Mouse (Mus musculus) erythroblast, adult 5-6 weeks (primary cell): ENCODE results near the gene Nrn1. TPM values are rescaled to one million over a fixed set of nuclear protein-coding genes. Genes with fewer than 3 reads are reported as not detected.

Experiments
- ATAC-seq: replicated peaks from 2 replicates; pipeline ENCODE4 v1.8.0; 2016; ENCODE audit warnings: moderate number of reproducible peaks, mild to moderate bottlenecking, moderate TSS enrichment, inconsistent platforms; ENCODE audit not compliant: poor library complexity, low FRiP score, severe bottlenecking
- total RNA-seq, 2 experiments: library from RNA; stranded (forward) in 1 of 2; stranded (reverse) in 1 of 2; fragments of 150-400 nt in 1 of 2; fragments of 200-764, 138-1000 nt in 1 of 2; gene quantifications; 2 replicates each; pipeline versions ENCODE4 v1.2.3 to v1.2.4; 2015 to 2017; ENCODE audit warnings: low replicate concordance in 2 of 2

Gene Nrn1
- not detected in 2 replicates for total RNA-seq (2015; ENCODE audit: low replicate concordance)
- not detected in 2 replicates for total RNA-seq (2017; ENCODE audit: low replicate concordance)

DNA sequence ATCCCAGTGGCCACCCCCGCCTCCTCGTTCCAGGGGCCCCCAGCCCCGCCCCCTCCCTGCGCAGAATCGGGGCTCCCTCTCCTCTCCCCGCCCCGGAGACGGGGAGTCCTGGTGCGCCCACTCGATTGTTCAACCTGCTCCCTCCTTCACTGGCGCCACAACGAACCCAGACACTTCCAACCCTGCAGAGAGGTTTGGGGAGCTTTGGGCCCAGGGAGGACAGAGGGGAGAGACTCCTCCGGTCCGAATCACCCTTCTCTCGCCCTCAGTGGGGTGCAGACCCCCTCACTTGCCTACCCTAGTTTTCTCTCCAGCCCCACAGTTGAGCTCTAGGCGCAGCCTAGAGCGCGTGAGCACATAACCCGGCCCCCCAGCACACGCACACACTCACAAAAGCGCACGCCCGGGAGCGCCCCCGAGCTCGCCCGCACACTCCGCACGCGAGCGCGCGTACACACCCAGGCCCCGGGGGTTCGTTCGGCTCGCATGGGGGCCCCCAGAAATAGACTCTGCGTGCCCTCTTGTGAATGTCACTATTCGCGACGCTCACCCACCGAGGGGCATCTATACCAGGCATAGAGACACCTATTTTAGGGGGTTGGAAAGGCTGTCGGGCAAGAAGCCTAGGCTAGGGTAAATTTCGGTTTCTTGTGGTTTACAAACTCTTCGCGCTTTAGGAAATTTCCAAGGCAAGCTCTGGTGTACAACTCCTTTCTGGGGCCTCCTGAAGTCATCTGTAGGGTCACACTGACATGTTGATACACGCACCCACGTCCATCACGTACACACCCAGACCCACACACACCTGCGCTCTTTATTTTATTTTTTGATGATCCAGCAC, at the start of gene Nrn1:
Gene Nrn1 (minus strand): TSS at position 401 of the 841 bp plus-strand sequence.
- ATAC-seq: no peak

DNA sequence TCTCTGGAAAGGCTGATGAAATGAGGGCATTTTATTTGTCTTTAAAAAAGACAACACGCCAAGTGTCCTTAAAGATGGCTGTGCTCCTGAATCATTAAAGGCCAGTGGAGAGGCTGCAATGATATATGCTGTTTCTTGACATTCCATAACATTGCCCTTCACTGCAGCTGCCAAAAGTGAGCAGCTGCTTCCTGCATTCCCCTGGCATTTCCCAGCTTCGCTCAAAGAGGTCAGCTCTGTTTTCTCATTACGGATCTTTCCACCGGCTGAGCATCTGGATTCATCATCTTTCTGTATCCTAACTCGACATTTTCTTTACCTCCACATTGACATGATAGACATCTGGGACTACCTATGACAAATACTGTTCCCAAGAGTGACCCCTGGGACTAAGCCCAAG, 44.7 kb upstream of the Nrn1 start:
- ATAC-seq: no peak

DNA sequence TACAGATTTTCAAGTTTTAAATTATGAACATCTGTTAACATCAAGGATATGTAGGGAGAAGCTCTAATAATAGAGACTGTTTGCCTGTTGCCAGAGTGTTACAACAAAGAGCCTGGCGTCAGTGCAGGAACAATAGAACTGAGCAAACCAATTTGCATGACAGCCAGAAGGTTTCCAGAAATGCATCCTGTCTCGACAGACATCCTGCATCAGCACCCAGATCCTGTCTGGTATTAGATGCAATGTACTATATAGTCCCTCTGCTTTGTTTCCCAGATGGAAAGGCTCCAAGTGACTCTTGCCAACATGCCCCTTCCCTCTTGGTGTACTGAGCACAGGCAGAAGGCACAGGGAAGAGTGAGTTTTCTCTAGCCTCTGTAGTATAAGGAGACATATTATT, 31.9 kb upstream of the Nrn1 start:
- no peak for ATAC-seq

DNA sequence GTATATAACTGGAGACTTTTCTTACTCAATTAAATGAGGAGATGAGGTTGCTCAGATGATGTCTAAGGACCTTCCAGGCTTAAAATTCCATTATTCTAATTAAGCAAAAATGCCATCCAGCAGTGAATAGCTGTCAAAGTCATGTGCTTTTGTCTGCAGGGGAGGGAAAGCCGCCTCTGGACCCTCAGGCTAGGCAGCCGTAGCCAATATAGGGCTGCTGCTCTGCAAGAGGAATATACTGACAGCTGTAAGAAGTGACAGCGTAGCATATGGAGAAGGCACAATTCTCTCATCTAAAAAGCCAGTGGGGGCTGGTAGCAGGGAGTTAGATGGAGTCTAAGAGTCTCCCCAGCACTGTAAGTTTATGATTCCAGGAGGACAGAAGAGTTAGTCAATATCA, 16.9 kb upstream of the Nrn1 start:
- no peak for ATAC-seq

DNA sequence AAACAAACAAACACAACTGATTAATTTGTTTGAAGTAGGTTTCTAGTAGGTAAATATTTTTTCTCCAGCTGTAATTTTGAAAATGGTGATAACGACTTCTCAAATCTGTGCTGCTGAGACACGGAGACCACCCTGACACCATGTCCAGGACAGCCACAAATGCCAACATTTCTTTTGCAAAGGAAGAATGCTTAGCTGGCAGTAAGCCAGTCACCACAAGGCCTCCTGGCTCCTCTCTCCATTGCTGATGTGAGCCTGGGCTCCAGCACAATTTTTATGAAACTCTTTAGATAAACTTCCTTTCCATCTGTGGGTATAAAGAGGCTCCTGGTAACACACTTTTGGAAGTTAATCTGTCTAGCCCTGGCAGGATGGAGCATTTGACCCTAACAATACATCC, 15.1 kb upstream of the Nrn1 start:
- ATAC-seq: no peak

DNA sequence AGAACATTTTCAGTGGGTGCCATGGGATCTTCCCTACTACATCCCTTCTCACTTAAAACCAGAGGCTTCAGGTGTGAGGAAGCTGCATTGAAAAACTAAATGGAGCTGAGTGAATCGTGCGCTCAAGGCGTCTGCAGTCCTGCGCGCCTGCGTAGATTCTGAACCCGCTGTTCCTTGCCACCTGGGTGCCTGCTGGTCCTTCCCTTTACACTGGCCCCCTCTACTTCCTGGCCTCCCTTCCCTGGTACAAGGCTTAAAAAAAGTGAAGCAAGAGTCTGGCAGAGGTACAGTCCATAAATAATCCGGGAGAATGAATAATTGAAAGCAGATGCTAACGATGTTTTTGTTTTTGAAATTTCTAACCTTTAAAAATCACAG, 1.7 kb upstream of the Nrn1 start:
- ATAC-seq: no peak

DNA sequence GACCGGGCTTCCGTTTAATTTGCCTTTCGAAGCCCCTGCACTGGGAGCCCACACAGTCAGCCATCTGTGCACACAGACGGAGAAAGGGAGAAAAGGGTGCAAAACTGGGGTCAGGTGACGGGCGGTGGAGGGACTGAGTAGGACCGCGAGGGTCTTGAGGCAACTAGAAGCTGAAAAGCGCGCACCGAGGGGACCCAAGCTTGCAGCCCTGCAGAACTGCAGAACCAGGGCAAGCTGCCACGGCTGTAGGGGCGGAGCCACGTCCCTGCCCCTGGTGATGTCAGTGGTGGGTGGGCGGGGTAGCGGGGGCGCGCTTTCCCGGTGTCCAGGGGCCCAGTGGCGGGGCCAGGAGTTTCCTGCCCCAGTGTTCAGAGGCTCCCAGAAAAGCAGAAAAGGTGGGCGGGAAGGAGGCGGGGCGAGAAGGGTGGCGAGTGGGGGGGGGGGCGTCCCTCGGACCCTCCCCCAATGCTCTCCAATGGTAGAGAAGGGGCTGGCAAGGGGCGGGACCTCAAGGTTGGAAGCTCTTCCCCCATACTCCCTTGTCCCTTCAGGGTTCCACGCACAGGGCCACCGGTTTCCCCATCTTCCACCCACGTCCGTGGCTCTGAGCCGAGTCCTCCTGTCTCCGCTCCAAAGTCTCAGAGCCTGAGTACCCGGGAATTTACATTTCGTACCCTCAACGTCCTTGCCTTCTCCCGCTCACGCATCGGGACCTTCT, 1.1 kb upstream of the Nrn1 start:
- ATAC-seq: no peak

DNA sequence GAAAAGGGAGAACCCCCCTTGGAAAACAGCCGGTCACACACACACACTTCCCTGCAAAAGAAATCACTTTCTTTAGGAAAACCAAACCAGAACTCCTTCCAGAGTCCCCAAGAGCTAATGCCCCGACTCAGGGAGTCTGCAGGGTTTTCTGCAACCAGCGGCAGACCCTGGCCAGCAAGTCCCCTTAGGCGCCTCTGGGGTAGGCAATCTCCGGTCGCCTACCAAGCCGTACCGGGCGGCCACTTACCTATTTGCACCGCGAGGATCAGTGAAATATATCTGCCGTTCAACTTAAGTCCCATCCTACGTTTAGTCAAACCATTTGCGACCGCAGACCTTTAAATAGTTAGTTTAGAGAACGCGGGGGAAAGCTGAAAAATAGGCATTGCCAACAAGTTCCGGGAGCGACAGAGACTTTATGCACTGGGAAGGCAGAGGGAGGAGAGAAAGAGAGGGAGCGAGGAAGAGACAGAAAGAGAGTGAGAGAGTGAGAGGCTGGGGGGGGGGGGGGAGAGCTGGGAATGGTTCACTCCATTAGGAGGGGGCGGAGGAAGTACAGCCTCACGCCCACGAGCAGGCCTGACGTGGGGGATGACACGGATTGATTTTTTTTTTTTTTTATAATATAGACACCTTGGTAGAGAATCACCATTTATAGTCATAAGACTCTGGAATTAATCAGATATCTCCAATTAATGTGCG, 791 bp downstream of the Nrn1 start:
- ATAC-seq: no peak

DNA sequence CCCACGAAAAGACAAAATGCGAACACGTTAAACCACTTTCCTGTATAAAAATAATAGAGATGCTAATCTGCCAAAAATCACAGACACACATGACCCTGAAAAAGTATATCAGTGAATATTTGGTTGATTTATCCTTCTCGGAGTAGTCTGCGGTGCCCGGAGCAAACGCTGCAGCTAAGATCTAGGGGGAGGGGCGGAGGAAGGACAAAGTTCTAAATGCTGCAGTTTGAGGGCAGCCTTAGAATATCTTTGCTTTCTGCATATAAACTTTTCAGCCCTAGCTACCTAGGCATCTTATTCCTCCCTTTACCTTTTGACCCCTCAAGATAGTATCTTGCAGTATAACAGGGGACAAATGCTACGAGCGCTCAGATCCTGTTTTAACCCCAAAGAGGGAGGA, 1.4 kb downstream of the Nrn1 start:
- ATAC-seq: no peak

DNA sequence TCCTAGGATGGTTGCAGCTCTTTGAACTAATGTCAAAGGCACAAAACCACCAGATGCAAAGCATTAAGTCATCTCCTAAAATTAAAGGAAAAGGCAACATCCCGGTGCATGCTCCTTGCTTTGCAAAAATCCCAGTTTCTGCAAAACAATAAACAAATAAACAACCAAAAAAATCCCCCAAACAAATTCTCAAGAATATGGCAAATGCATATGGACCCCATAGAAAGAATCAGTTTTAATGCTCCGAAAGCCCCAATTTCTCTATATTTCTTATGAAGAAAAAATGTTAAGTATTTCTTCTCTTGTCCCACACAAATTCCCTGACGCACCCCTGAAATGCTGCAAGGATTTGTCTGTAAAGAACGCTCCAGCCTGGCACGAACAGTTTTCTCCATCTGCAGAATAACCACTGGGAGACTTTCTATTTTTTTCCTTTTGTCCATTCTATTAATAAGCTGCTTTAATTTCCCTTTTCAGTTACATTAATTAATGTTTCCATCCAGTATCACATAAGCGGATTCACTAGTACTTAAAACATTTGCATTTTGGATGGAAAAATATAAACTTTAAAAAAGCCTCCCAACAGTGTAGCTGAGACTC, 1.9 kb downstream of the Nrn1 start:
- ATAC-seq: no peak

DNA sequence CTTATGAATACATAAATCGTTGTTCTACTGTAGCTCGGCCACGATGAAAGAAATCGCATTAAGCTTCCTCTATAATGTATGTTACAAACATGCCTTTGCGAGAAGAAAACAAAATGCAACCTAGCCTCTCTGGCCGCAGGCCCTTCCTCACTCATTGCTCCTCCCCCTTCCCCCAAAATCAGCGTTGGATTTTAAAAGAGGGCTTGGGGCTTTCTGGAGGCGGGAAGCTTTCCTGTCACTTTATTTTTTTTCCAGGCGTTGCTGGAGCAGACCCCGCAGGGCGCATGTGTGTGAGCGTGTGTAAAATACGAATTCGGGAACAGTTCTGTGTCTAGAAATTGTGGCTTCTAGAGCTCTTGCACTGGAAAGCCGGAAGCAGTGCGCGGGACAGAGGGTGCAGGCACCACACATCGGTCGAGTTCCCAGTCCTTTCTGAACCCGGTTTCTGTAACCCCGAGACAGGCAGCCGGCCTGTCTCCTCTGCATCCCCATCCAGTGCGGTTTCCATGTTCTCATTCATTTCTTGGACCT, 2.9 kb downstream of the Nrn1 start:
- ATAC-seq: no peak

DNA sequence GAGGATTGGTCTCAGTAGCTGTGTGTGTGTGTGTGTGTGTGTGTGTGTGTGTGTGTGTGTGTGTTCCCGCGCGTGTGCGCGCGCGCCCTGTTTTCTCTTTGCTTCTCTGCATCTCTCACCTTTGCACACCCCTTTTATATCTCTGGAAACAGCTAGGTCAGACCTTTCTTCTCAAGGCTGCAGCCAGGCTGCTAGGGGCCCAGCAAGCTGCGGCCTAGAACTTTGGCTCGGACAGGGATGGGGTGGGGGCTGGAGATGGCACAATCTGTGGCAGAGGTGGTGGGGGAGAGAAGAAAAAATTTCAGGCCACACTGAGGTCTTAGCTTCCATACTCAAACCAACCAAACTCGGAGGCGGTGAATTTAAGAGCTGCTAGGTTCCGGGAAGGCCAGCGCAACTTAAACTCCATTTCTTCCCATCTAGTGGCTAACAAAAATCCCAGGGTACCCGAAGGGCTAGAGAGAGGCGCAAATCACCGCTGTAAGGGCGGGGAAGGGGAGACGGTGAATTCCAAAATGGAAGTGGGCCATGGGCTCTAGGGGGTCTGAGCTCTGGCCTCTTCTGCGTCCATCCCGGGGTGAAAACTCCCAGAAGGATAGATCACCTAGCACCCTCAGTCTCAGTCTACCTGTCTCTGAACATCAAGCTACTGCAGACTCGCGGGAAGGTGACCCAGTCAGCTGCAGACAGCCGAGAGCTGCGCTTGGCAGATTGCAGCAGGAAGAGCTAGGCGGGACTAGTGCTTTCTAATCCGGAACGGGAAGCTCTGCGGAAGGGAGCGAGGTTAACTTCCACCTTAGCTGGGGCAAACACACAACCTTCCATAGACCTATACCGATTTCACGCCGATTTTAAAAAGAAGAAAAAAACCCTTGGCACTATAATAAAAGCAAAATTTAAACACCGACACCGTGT, 3.7 kb downstream of the Nrn1 start:
- no peak for ATAC-seq

DNA sequence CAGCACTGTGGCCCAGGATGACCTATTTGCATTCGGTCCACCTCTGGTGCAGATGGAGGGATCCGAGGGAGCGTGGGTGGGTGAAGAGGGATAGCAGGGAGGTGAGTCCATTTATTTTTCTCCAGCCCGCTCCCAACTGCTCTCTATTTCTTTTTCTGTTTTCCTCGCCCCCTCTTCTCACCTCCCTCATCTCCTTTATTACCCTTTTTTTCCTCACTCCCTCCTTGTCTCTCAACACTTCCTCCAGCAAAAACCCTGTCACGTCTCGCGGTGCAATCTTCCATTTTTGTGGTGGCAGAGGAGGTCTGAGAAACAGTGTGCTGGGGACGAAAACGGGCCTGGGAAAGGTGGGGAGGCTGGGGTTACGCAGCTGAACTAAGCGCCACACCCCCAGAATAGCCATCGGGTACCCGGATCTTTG, 4.6 kb downstream of the Nrn1 start:
- ATAC-seq: no peak

DNA sequence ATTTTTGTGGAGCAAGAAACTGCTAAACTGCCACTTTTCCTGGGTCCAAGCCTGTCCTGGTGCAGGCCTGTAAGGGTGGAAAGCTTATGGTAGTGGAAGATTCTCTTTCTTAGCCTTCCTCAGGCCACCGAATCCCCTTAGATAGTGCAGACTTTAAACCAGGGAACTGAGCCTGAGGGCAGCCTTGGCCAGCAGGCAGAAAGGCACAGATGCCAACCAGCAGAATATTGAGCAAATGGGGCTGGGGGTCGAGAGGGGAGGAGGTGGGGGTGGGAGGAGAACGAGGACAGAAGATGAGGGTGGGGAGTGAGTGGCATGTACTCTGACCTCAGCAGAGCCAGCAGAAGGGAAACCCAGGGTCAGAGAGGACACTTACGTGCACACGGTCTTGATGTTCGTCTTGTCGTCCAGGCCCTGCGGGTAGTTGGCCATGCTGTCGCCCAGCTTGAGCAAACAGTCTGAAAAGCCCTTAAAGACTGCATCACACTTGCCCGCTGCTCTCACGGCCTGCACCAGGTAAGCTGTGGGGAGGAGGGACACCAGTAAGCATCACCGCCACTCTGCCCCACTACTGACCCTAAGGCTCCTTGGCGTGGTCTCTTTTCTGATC, 5.1 kb downstream of the Nrn1 start:
- ATAC-seq: no peak

DNA sequence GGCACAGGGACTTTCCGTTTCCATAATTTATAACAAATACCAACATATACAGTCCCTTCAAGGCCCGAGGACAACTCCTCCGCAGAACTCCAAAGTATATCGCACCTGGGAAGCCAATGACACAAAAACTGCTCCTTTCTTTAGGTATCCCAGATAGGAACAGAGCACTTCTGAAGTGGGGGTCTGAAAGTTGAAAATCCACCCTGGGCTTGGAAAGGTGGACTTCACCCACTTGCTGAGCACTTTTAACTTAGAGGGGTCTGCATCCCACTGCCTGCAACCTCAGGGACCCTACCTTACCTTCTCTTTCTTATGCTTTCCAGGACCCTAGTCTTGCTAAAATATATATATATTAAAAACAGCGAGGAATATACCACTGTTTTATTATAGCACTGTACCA, 6.4 kb downstream of the Nrn1 start:
- ATAC-seq: no peak

DNA sequence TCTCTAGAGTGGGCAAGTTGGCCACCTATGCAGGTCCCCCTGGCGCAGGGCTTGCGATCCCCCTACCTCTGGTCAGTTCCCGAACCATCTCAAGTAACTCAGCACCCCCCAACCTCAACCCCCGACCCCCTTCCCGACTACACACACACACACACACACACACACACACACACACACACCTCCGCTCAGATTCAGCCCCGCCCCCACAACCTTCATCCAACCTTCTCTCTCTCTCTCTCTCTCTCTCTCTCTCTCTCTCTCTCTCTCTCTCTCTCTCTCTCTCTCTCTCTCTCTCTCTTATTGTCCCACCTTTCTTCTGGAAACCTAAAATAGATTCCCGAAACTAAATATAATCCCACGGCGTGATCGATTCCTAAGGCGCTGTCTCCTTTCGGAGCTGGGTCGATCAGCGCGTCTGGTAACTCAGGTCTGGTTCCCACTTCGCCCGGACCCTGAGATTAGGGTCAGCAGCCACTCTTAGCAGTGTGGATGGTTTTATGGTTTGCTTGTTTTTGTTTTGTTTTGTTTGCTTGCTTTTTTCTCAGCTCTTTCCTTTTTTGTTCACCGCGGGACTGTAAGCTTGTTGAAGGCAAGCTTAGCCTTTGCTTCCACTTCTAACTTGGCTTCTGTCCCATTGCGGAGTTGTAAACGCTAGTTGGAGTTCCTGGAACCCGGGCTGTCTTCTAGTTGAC, 7.0 kb downstream of the Nrn1 start:
- no peak for ATAC-seq

DNA sequence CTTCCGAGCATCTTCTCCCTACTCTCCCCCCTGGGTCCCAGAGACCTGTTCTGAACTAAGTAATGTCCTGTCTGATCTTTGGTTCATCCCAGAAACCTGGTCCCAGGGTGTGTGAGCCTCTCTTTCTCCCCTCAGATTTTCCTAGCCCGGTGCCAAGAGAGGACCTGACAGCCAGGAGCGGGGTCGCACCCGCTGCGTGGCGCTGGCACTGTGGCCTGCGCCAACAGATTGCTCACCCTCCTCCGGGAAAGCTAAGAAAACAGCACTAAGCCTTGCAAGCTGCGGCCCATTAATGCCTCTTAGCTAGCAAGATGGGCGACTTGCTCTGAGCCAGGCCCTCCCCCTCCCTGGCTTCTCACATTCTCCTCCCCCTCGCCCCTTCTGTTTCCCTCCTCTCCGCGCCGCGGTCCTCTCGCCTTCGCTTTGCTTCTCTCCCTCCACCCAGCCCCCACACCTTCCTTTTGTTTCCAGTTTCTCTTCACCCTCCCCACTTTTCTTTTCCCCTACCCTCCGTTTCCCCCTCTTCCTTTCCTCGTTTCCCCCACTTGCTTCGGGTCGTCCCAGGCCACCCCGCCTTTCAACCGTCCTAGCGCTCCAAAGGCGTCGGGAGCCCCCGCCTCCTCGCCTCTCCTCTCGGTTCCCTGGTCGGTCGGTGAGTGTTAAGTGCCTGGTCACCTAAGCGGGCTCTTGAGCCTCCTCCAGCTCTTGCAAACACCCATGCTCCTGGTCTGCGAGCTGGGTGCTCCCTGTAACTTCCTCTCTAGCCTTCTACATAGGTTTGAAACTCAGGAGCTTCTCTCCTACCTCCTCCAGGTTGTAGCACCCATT, 7.8 kb downstream of the Nrn1 start:
- ATAC-seq: no peak
